Mouse (Mus musculus) kidney, adult 2 months (tissue): ENCODE data around the gene Vegfd.

Experiments used
- CTCF ChIP-seq: fragments of 200-500 bp; conservative IDR thresholded peaks from 2 replicates; pipeline ENCODE4 v1.5.1; 2011; ENCODE audit warnings: low read depth, mild to moderate bottlenecking, control low read depth, low read length, moderate library complexity, mixed read lengths; ENCODE audit not compliant: insufficient read depth, insufficient read length
- POLR2A ChIP-seq: fragments of 200-500 bp; IDR thresholded peaks from one replicate; pipeline ENCODE4 v1.6.1; 2011; ENCODE audit warnings: low read depth, low read length, control low read depth

GRCm38 (mm10) chrX:164432682-164433081 lies 59.5 kb downstream of the Vegfd start:
- TF ChIP-seq CTCF = no peak
- no peak for TF ChIP-seq POLR2A
